Mouse (Mus musculus) ES-E14 (cell line): ENCODE results near the gene Ptprn2. TPM values are rescaled to one million over a fixed set of nuclear protein-coding genes. Genes with fewer than 3 reads are reported as not detected.

Experiments
- DNase-seq: peaks from one replicate; pipeline ENCODE4 v3.0.0-alpha.2; 2013; ENCODE audit warnings: low read depth, low spot score
- H3K27ac ChIP-seq: 2 replicates; pipeline ENCODE4 v1.5.1; 2012; ENCODE audit warnings: low read depth, mild to moderate bottlenecking, low read length, moderate library complexity, mixed read lengths; ENCODE audit not compliant: poor library complexity, insufficient read depth, severe bottlenecking
- H3K36me3 ChIP-seq: 2 replicates; pipeline ENCODE4 v1.6.1; 2012; ENCODE audit warnings: mild to moderate bottlenecking, low read length, moderate library complexity, mixed read lengths; ENCODE audit not compliant: control insufficient read depth, poor library complexity, insufficient read depth, severe bottlenecking
- H3K4me1 ChIP-seq, 2 experiments: fragments of 150-350 bp in 1 of 2; sonication (generic) in 1 of 2; 2 replicates each; pipeline ENCODE4 v1.6.1; 2012; ENCODE audit warnings: low read length in 2 of 2, mild to moderate bottlenecking in 1 of 2, mixed read lengths in 1 of 2; ENCODE audit not compliant: control insufficient read depth in 2 of 2, insufficient read depth in 2 of 2, poor library complexity in 1 of 2
- H3K4me3 ChIP-seq, 2 experiments: fragments of 150-350 bp in 1 of 2; sonication (generic) in 1 of 2; 2 replicates each; pipeline ENCODE4 v1.5.1; 2012; ENCODE audit warnings: low read length in 2 of 2, low read depth in 1 of 2, mild to moderate bottlenecking in 1 of 2, mixed read lengths in 1 of 2; ENCODE audit not compliant: insufficient read depth in 1 of 2, poor library complexity in 1 of 2, severe bottlenecking in 1 of 2
- H3K9ac ChIP-seq: 2 replicates; pipeline ENCODE4 v1.6.1; 2012; ENCODE audit warnings: low read depth, mild to moderate bottlenecking, low read length, mixed read lengths; ENCODE audit not compliant: poor library complexity, insufficient read depth, severe bottlenecking
- H3K9me3 ChIP-seq: fragments of 150-350 bp; sonication (generic); 2 replicates; pipeline ENCODE4 v1.6.1; 2012; ENCODE audit warnings: low read depth, mild to moderate bottlenecking, low read length; ENCODE audit not compliant: control insufficient read depth, insufficient read depth
- CHD2 ChIP-seq: IDR thresholded peaks from 2 replicates; pipeline ENCODE4 v1.6.1; 2014; ENCODE audit warnings: mild to moderate bottlenecking, low read depth, low read length, inconsistent platforms
- HCFC1 ChIP-seq: IDR thresholded peaks from 2 replicates; pipeline ENCODE4 v1.6.1; 2012; ENCODE audit warnings: low read length, inconsistent platforms, borderline replicate concordance; ENCODE audit not compliant: insufficient read depth
- MAFK ChIP-seq: IDR thresholded peaks from 2 replicates; pipeline ENCODE4 v1.6.1; 2014; ENCODE audit warnings: mild to moderate bottlenecking, low read depth, low read length, inconsistent platforms; ENCODE audit not compliant: insufficient read depth
- ZC3H11A ChIP-seq: IDR thresholded peaks from 2 replicates; pipeline ENCODE4 v1.6.1; 2012; ENCODE audit warnings: low read depth, mild to moderate bottlenecking, inconsistent platforms, low read length, borderline replicate concordance
- ZNF384 ChIP-seq: IDR thresholded peaks from 2 replicates; pipeline ENCODE4 v1.6.1; 2012; ENCODE audit warnings: low read depth, low read length, inconsistent platforms
- in situ Hi-C, 2 experiments: fragments of 600-800 bp; cut with MboI; formaldehyde crosslinking; loops; one replicate each; pipeline ENCODE4 v1.15.1; 2025; ENCODE audit warnings: low sequenced_read_pairs in 2 of 2, inconsistent platforms in 1 of 2; ENCODE audit not compliant: unreplicated experiment in 2 of 2
- total RNA-seq: library from RNA; depleted of rRNA; stranded (reverse); fragments of 300-350 nt; gene quantifications from 2 replicates; pipeline ENCODE4 v1.2.3, GENCODE M21; 2012

The Ptprn2 gene
- total RNA-seq, 1 experiment = 0.40 TPM

GRCm38 (mm10) chr12:116838611-116839192 is 353.2 kb downstream of the Ptprn2 start:
- no peaks in the 10 kb centered on the region for H3K36me3 ChIP-seq
- H3K9me3 ChIP-seq = no peaks in the 10 kb centered on the region
- in situ Hi-C loops = no loop called here

GRCm38 (mm10) chr12:116842723-116843272 is 357.3 kb downstream of the Ptprn2 start:
- Histone ChIP-seq H3K4me3 (no peak overlapping the region), H3K27ac (no peak overlapping the region), H3K4me1 (no peaks in the 10 kb centered on the region), H3K9ac (no peak overlapping the region), H3K9me3 (no peaks in the 10 kb centered on the region), H3K36me3 (no peaks in the 10 kb centered on the region)
- in situ Hi-C loops = no loop called here
- TF ChIP-seq CHD2 (no peak), MAFK (no peak)
- no peak for DNase-seq

More at GRCm38 (mm10) chr12:116838611-116839192, 353.2 kb downstream of the Ptprn2 start:
- TF ChIP-seq CHD2 = no peak
- no peak for TF ChIP-seq MAFK
- TF ChIP-seq HCFC1 = no peak
- TF ChIP-seq ZNF384 = no peak
- no peak for TF ChIP-seq ZC3H11A
- H3K27ac ChIP-seq = no peak overlapping the region
- DNase-seq = no peak
- no peaks in the 10 kb centered on the region for H3K4me1 ChIP-seq
- H3K9ac ChIP-seq = no peak overlapping the region
- H3K4me3 ChIP-seq = no peak overlapping the region

GRCm38 (mm10) chr12:116846220-116846619 is 360.7 kb downstream of the Ptprn2 start:
- H3K9me3 ChIP-seq = no peaks in the 10 kb centered on the region
- in situ Hi-C loops = no loop called here
- H3K36me3 ChIP-seq = no peaks in the 10 kb centered on the region
- no peak overlapping the region for H3K9ac ChIP-seq
- no peak overlapping the region for H3K4me3 ChIP-seq
- H3K4me1 ChIP-seq = no peaks in the 10 kb centered on the region
- no peak for DNase-seq
- H3K27ac ChIP-seq = no peak overlapping the region
- TF ChIP-seq MAFK (peak; percentile 89), ZC3H11A (no peak), CHD2 (no peak)

GRCm38 (mm10) chr12:116847021-116847420 is 361.5 kb downstream of the Ptprn2 start:
- H3K9ac ChIP-seq = no peak overlapping the region
- no peak for TF ChIP-seq HCFC1
- TF ChIP-seq CHD2 = no peak
- no peak for TF ChIP-seq ZC3H11A
- no peak for TF ChIP-seq ZNF384
- no peak for TF ChIP-seq MAFK
- no peak overlapping the region for H3K27ac ChIP-seq
- no peak overlapping the region for H3K4me3 ChIP-seq
- H3K9me3 ChIP-seq = no peaks in the 10 kb centered on the region
- DNase-seq = no peak
- in situ Hi-C loops = no loop called here
- no peaks in the 10 kb centered on the region for H3K4me1 ChIP-seq
- no peaks in the 10 kb centered on the region for H3K36me3 ChIP-seq

GRCm38 (mm10) chr12:116856307-116856706 is 370.8 kb downstream of the Ptprn2 start:
- H3K36me3 ChIP-seq = no peaks in the 10 kb centered on the region
- TF ChIP-seq HCFC1 = no peak
- TF ChIP-seq MAFK = no peak
- no peak for TF ChIP-seq ZNF384
- TF ChIP-seq CHD2 = no peak
- TF ChIP-seq ZC3H11A = no peak

More at GRCm38 (mm10) chr12:116856307-116856706, 370.8 kb downstream of the Ptprn2 start:
- no peaks in the 10 kb centered on the region for H3K4me1 ChIP-seq
- no peak overlapping the region for H3K27ac ChIP-seq
- H3K9me3 ChIP-seq = no peaks in the 10 kb centered on the region
- no peak for DNase-seq
- no peak overlapping the region for H3K4me3 ChIP-seq
- H3K9ac ChIP-seq = no peak overlapping the region
- in situ Hi-C loops = no loop called here
